Mouse (Mus musculus): ENCODE measurements around the gene Cep290. TPM values are rescaled to one million over a fixed set of nuclear protein-coding genes. Genes with fewer than 3 reads are reported as not detected.

The Cep290 gene
- polyA plus RNA-seq, 1 experiment: 2.0 TPM

DNA sequence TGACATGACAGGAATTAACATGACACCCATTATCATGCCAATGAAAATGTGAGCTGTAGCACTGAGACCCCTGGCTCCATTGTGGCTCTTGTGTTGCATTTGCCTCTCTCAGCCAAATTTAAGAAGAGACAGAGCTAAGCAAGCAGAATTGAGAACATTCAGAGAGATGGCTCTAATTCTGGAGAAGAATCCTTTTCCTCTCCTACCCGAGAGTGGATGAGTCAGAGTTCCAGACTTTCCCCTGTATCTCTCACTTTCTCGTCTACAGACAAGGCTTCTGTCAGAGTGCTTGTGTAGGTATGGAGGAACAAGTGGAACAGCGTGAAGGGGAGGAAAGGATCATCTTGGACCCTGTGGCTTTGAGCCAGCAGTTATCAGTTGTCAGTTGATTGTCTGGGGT is 76.8 kb downstream of the Cep290 start:
- Histone ChIP-seq H3K4me1 (ENCODE audit: control insufficient read depth, insufficient read depth, insufficient read length, low read length) (no peaks in the 10 kb centered on the region), H3K27ac (replicated peaks; ENCODE audit: low read depth, low read length) (no peak overlapping the region), H3K4me3 (ENCODE audit: insufficient read depth, low read depth, low read length) (no peak overlapping the region)

DNA sequence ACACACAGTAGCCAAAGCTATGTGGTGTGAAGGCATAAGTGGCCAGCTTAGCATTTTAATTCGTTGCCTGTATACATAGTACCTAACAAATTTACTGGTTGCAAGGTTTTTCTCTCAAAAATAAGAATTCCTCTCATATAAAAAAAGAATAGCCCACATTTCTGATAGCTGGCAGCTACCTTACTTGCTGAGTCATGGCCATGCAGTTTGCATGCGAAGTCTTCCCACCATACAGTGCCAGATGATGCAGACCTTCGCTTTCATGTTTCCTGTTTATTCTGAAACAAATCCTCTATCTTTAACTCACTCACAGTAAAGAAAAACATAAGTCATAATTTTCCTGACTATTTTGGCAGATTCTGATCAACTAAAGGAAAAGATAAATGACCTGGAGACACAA is 84.3 kb downstream of the Cep290 start:
- H3K4me3 ChIP-seq (ENCODE audit: insufficient read depth, low read depth, low read length): no peak overlapping the region
- no peaks in the 10 kb centered on the region for H3K4me1 ChIP-seq (ENCODE audit: control insufficient read depth, insufficient read depth, insufficient read length, low read length)
- no peak overlapping the region for H3K27ac ChIP-seq (replicated peaks; ENCODE audit: low read depth, low read length)

DNA sequence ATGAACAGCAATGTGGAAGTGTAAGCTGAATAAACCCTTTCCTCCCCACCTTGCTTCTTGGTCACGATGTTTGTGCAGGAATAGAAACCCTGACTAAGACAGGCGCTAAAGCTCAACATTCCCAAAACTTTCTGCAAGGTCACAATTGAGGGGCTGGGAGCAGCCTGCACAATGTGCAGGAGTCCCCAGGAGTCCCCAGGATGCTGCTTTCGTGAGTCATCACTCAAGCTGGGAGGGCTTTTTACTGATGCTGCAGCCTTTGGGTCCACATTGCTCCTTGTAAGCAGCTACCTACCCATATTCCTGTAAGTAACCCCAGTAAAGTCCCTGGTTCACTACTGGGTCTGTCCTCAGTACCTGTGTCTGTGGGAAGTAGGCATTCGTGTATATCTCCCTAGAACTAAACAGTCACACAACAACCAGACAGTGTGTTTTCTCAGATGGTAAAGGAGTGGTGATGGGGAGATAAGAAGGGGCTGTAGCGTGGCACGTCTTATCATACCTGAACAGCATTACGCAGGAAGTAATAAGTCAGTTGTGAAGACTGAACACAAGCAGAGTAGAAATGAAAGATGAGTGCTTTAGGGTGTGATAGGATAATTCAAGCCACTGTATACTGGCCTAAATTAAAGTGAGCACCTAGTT is 87.3 kb downstream of the Cep290 start:
- Histone ChIP-seq H3K4me3 (ENCODE audit: insufficient read depth, low read depth, low read length) (no peak overlapping the region), H3K4me1 (ENCODE audit: control insufficient read depth, insufficient read depth, insufficient read length, low read length) (no peaks in the 10 kb centered on the region), H3K27ac (replicated peaks; ENCODE audit: low read depth, low read length) (no peak overlapping the region)

DNA sequence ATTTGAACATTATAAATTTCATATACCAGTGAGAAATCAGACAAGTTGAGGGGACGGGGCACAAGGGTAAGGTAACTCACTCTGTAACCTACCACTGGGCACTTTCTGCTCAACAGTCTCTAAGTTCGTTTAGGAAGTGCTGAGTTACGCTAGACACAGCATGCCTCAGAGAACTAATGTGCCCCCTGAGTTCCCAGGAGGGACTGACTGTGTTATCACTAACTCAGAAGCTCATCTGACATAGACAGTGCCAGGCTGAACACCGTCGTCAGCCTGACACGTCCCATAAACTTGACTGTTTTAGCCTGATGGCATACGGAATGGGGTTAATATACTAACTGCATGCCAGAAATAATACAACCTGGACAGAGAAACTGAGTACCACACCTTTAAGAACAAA is 87.9 kb downstream of the Cep290 start:
- Histone ChIP-seq H3K4me1 (ENCODE audit: control insufficient read depth, insufficient read depth, insufficient read length, low read length) (no peaks in the 10 kb centered on the region), H3K4me3 (ENCODE audit: insufficient read depth, low read depth, low read length) (no peak overlapping the region), H3K27ac (replicated peaks; ENCODE audit: low read depth, low read length) (no peak overlapping the region)

DNA sequence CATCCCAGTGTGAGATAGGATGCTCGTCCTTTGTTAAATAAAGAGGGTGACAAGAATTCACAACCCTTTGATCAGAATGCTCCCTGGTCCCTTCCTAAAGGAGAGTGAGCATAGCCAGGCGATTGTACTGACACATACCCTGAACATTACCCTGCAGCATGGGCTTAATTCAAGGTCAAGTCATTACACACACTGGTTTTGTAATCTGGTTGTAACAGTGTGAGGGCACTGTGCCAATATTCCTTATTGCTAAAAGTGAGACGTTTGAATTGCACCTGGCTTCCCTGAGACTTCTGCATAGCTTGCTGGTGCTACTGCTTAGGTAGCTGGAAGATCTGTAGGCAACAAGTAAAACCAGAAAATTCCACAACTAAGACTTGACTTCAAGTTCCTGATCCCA is 96.8 kb downstream of the Cep290 start:
- Histone ChIP-seq H3K4me1 (ENCODE audit: control insufficient read depth, insufficient read depth, insufficient read length, low read length) (no peaks in the 10 kb centered on the region), H3K4me3 (ENCODE audit: insufficient read depth, low read depth, low read length) (no peak overlapping the region), H3K27ac (replicated peaks; ENCODE audit: low read depth, low read length) (no peak overlapping the region)

DNA sequence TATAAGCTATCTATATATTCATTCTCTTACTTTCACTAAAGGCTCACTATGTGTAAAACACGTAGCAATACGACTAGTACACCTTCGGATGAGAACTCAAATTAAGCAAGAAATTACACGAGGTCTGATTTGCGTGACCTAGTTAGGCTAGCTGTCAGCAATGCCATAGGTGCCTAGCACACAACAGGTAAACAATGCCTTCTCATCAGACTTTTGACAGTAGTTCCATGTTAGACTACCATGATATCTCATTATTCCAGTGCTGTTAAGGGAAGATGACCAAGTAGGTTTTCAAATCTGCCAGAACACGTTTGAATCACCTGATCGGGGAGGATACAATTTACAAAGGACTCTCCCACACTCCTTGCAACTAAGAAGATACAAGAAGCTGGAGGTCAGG is 101.2 kb downstream of the Cep290 start:
- peak overlapping the region; percentile 89 for H3K4me3 ChIP-seq (ENCODE audit: insufficient read depth, low read depth, low read length)
- H3K27ac ChIP-seq (replicated peaks; ENCODE audit: low read depth, low read length): no peak overlapping the region
- no peaks in the 10 kb centered on the region for H3K4me1 ChIP-seq (ENCODE audit: control insufficient read depth, insufficient read depth, insufficient read length, low read length)

DNA sequence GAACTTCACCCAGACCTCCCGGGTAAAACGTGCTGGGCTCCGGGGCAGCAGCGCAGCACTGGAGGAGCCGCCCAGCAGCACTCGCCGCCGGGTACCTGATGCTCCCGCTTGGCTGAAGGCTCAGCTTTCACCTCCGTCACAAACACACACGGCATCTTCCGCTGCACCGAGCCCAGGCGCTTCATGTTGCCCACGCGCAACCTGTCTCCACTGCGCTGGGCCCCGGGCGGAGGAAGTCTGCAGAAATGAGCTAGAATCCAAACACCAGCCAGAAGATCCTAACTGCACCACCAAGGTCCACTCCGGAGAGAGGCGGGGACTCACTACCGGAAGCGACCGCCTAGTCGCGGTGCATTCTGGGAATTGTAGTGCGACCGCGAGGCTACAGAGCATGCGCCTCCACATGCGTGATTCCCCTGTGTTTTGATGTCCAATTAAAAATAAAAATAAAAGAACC is 101.6 kb downstream of the Cep290 start:
- no peak overlapping the region for H3K27ac ChIP-seq (replicated peaks; ENCODE audit: low read depth, low read length)
- H3K4me3 ChIP-seq (ENCODE audit: insufficient read depth, low read depth, low read length): peak overlapping the region; percentile 89
- no peaks in the 10 kb centered on the region for H3K4me1 ChIP-seq (ENCODE audit: control insufficient read depth, insufficient read depth, insufficient read length, low read length)

DNA sequence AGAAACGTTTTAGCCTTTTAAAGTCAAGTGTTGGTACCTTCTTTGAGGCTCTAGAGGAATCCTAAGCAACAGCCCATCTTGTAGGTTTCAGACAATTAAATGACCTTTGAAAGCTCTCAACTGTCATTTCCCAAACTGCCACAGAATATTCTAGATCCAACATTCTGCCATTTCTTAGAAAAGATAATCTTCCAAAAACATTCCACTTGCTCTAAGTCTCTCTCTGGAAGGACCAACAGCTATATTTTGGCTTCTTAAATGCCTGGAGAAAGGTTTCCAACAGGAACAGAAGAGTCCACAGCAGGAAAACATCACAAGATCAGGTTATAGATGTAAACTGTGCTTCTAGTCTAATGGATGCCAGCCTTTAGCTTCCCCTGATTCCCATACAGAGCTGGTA is 103.0 kb downstream of the Cep290 start, which contains the start of the genes 4930430F08Rik and 1700017N19Rik:
TSS of gene 4930430F08Rik (minus strand) at position 101 of the 400 bp plus-strand sequence.
TSS of gene 1700017N19Rik (plus strand) at position 162 of the 400 bp plus-strand sequence.
- Histone ChIP-seq H3K27ac (replicated peaks; ENCODE audit: low read depth, low read length) (no peak within 1 kb of the TSS), H3K4me1 (ENCODE audit: control insufficient read depth, insufficient read depth, insufficient read length, low read length) (no peaks in the 10 kb centered on the region), H3K4me3 (ENCODE audit: insufficient read depth, low read depth, low read length) (no peak within 1 kb of the TSS)

DNA sequence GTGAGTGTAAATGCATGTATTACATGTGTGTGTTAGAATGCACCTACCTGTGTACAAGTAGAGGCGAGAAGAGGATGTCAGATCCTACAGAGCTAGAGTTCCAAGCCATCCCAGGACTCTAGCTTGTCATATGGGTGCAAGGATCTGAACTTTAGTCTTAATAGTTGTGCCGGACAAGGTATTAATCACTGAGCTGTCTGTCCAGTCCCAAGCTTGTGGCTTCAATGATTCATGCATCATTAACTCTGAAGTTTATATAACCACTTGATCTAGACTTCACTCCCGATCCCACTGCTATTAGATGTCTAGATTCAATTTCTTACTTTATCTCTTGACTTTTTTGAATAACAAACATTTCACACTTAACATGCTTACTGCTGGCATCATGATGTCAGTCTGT is 111.0 kb downstream of the Cep290 start:
- H3K27ac ChIP-seq (replicated peaks; ENCODE audit: low read depth, low read length): no peak overlapping the region
- H3K4me1 ChIP-seq (ENCODE audit: control insufficient read depth, insufficient read depth, insufficient read length, low read length): no peaks in the 10 kb centered on the region

DNA sequence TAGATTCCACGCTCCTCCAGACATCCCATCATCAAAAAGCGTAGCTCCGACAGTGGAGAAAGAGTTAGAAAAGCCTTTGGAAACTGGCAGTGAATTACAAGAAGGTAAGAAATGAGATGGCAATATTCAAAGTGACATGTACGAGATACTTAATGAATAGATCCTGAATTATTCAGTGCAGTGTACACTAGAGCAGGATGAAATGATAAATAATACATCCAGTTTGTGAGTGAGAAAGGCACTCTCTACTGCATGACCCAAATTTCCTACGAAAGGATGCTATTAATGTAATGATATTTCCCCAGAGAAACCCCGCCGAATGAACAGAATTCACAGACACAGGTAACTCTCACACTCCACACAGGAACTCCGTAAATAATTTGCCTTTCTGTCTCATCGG is 116.2 kb downstream of the Cep290 start:
- Histone ChIP-seq H3K4me3 (ENCODE audit: insufficient read depth, low read depth, low read length) (no peak overlapping the region), H3K4me1 (ENCODE audit: control insufficient read depth, insufficient read depth, insufficient read length, low read length) (no peaks in the 10 kb centered on the region), H3K27ac (replicated peaks; ENCODE audit: low read depth, low read length) (no peak overlapping the region)

More for the DNA sequence above, 111.0 kb downstream of the Cep290 start:
- no peak overlapping the region for H3K4me3 ChIP-seq (ENCODE audit: insufficient read depth, low read depth, low read length)

DNA sequence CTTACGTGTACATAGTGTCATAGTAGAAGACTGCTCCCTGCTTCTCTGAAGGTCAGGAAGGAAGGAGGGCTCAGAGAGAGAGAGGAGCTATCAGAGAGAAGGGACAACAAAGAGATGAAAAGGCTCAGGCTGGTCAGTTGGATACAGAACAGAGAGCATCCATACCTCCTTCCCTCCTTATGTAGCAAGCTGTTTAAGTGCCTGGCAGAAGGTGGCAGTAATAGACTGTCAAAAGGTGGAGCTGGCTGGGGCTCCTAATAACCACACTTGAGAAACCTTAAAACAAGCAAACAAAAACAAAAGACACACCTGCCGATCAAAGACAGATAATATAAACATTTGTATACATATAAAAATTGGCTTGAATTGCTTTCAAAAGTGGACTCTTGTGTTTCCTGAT is 116.9 kb downstream of the Cep290 start:
- Histone ChIP-seq H3K27ac (replicated peaks; ENCODE audit: low read depth, low read length) (no peak overlapping the region), H3K4me3 (ENCODE audit: insufficient read depth, low read depth, low read length) (no peak overlapping the region), H3K4me1 (ENCODE audit: control insufficient read depth, insufficient read depth, insufficient read length, low read length) (no peaks in the 10 kb centered on the region)

DNA sequence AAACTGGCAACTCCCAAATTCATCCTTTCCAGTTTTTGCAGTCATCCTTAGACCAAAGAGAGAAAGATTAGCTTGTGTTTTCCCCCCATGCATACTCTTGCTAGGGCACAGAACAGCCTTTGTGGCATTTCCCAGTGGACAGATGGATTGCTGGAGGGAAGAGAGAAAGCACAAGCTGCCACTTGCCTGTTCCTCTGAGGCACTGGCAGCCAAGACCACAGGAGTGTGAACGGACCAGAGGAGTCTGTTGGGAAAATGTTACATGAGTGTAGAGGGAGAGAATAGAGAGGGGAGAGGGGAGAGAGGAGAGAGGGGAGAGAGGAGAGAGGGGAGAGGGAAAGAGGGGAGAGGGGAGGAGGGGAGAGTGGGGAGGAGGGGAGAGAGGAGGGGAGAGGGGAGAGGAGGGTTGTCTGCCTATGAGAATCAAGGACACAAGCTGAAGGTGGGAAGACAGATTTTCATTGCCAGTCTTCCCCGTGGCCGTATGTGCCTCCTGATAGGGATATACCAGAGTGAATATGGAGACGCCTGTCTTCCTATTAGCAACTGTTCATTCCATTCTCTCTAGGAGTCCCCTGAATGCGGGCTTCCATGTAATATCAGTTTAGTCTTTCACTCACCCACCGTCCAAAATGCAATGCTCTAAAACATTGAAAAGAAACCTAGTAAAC is 130.0 kb downstream of the Cep290 start:
- Histone ChIP-seq H3K4me1 (ENCODE audit: control insufficient read depth, insufficient read depth, insufficient read length, low read length) (no peaks in the 10 kb centered on the region), H3K4me3 (ENCODE audit: insufficient read depth, low read depth, low read length) (no peak overlapping the region), H3K27ac (replicated peaks; ENCODE audit: low read depth, low read length) (no peak overlapping the region)

DNA sequence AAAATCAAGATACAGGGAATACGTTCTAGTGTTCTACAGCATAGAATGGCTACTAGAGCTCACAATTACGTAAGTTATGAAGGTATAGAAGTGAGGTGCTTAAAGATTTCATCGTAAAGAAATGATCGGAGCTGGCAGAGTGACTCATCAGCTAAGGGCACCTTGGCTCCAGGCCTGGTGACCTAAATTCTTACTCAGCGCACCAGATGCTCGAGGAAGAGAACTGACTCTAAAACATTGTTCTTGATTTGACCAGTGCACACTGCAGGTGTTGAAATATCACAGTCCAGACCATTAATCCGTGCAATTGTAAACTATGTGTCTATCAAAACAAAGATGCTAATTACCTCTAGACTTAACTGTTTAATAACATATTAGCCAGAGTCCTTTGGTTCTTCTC is 132.1 kb downstream of the Cep290 start:
- Histone ChIP-seq H3K4me3 (ENCODE audit: insufficient read depth, low read depth, low read length) (no peak overlapping the region), H3K27ac (replicated peaks; ENCODE audit: low read depth, low read length) (no peak overlapping the region), H3K4me1 (ENCODE audit: control insufficient read depth, insufficient read depth, insufficient read length, low read length) (no peaks in the 10 kb centered on the region)

DNA sequence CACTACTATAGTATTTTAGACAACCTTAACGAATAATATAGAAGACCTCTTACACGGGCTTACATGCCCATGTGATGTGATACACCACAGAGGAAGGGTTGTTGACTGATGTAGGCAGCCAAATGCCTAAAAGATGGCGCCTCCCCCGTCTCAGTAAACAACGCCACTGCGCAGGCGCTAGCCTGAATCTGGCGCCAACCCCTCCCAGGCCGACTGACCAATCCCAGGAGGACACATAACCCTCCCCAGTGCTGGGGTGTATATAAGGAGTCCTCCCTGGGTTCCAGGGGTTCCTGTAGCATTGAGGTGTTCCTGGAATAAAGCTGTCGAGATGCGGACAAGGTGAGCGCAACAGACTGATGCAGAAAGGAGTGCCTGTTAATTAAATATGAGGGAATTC is 132.7 kb downstream of the Cep290 start:
- H3K4me1 ChIP-seq (ENCODE audit: control insufficient read depth, insufficient read depth, insufficient read length, low read length): no peaks in the 10 kb centered on the region
- no peak overlapping the region for H3K27ac ChIP-seq (replicated peaks; ENCODE audit: low read depth, low read length)
- no peak overlapping the region for H3K4me3 ChIP-seq (ENCODE audit: insufficient read depth, low read depth, low read length)

DNA sequence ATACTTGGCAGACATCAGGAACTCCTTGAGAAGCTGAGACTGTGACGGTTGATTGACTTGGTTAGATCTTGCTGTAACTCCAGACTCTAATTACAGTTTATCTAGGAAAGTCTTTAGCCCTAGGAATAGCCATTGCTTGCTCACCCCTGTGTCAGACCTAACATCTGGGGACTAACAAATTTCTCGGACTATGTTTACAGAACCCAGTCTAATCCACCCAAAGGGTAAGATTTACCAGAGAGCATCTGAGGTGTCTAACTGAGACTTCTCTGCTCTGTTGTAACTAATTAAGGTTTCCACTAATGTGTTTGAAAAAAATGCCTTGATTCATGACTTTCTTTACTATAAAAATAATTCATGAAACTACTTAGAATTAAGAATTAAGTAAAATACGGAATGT is 135.1 kb downstream of the Cep290 start:
- Histone ChIP-seq H3K4me1 (ENCODE audit: control insufficient read depth, insufficient read depth, insufficient read length, low read length) (no peaks in the 10 kb centered on the region), H3K27ac (replicated peaks; ENCODE audit: low read depth, low read length) (no peak overlapping the region), H3K4me3 (ENCODE audit: insufficient read depth, low read depth, low read length) (no peak overlapping the region)
